Mouse (Mus musculus): Measurements from ENCODE around the gene Slc39a5. TPM values are rescaled to one million over a fixed set of nuclear protein-coding genes. Genes with fewer than 3 reads are reported as not detected.

Gene Slc39a5
- polyA plus RNA-seq, 1 experiment from 2014 or later = 75.1 TPM

DNA sequence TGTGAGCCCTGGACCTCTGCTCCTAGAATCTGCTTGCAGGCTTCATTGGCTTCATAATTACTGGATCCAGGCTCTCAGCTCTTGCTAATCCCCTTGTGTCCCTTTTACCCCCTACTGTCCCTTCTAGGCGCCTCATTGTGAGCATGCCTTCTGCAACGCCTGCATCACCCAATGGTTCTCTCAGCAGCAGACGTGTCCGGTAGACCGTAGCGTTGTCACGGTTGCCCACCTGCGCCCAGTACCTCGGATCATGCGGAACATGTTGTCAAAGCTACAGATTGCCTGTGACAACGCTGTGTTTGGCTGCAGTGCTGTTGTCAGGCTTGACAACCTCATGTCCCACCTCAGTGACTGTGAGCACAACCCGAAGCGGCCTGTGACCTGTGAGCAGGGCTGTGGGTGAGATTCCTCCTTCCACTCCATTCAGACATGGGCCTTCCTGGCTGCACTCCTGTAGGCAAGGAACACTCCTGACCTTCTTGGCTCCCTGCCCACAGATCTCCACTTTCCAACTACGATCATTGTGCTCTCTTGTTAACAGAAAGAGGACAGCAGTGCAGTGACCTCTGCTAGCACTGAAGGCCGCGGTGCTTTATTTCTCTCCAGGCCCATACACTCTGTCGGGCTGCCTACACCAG, 34.3 kb upstream of the Slc39a5 start:
- WGBS = 47% methylated on average over 17 of the region's 17 CpGs
- Histone ChIP-seq H3K9ac (replicated peaks; ENCODE audit: low read length) (no peak overlapping the region; the same call in 1 of the 2 replicates), H3K9me3 (ENCODE audit: low read length) (no peaks in the 10 kb centered on the region), H3K27me3 (ENCODE audit: insufficient read depth, low read length) (no peaks in the 10 kb centered on the region), H3K27ac (ENCODE audit: low read length) (peak overlapping the region; percentile 59), H3K4me2 (replicated peaks; ENCODE audit: low read depth, low read length) (no peak overlapping the region), H3K4me3 (ENCODE audit: low read length) (no peak overlapping the region), H3K4me1 (ENCODE audit: insufficient read depth, low read length) (peaks cover 58% of the 10 kb centered on the region), H3K36me3 (ENCODE audit: insufficient read depth, low read length) (peaks cover 55% of the 10 kb centered on the region)
- peak; percentile 86 for ATAC-seq (ENCODE audit: low FRiP score, low TSS enrichment)

DNA sequence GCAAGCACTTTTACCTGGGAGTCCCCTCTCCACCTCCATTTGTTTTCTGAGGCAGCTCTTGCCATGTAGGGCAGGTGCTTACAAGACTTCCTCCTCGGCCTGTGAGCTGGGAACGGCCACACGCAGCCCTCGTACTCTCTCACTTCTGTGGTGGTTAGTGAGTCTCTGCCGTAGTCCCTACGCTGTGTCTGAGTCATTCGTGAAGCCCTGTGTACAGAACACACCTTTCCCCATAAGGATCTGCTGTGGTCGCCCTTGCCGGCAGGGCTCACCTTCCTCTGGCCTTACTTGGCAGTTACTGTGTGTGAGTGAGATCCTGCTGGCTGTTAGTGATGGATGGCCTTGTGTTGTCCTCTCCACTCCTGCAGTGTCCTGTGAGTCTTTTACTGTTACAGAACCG, 33.7 kb upstream of the Slc39a5 start:
- Histone ChIP-seq H3K4me3 (ENCODE audit: low read length) (no peak overlapping the region), H3K27me3 (ENCODE audit: insufficient read depth, low read length) (no peaks in the 10 kb centered on the region), H3K9me3 (ENCODE audit: low read length) (no peaks in the 10 kb centered on the region), H3K27ac (ENCODE audit: low read length) (peak overlapping the region; percentile 59), H3K9ac (replicated peaks; ENCODE audit: low read length) (no peak overlapping the region), H3K4me1 (ENCODE audit: insufficient read depth, low read length) (peaks cover 52% of the 10 kb centered on the region), H3K36me3 (ENCODE audit: insufficient read depth, low read length) (peaks cover 56% of the 10 kb centered on the region), H3K4me2 (replicated peaks; ENCODE audit: low read depth, low read length) (no peak overlapping the region)
- ATAC-seq (ENCODE audit: low FRiP score, low TSS enrichment) = no peak
- WGBS = 62% methylated on average over 10 of the region's 10 CpGs

DNA sequence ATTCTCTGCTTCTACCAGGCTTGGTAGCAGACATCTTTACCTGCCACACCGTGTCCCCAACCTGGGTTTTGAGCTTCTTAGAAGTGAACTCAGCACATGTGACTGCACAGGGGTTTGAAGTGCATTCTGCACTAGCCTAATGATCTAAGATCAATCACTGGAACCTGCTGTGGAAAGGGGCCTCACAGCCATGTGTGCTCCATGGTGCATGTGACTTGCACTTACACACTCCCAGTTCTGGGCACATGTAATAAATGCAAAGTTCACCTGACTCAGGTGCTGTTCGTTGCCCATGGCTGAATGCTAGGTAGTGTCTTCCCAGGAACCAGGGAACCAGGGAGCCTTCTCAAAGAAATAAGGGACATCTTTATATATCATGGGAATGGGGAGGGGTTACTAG, 32.4 kb upstream of the Slc39a5 start:
- H3K27ac ChIP-seq (ENCODE audit: low read length) = no peak overlapping the region
- no peak overlapping the region for H3K4me3 ChIP-seq (ENCODE audit: low read length)
- no peak overlapping the region for H3K4me2 ChIP-seq (replicated peaks; ENCODE audit: low read depth, low read length)
- H3K9ac ChIP-seq (replicated peaks; ENCODE audit: low read length) = no peak overlapping the region
- no peaks in the 10 kb centered on the region for H3K9me3 ChIP-seq (ENCODE audit: low read length)
- no peaks in the 10 kb centered on the region for H3K27me3 ChIP-seq (ENCODE audit: insufficient read depth, low read length)
- peaks cover 39% of the 10 kb centered on the region for H3K4me1 ChIP-seq (ENCODE audit: insufficient read depth, low read length)
- no peak for ATAC-seq (ENCODE audit: low FRiP score, low TSS enrichment)
- H3K36me3 ChIP-seq (ENCODE audit: insufficient read depth, low read length) = peaks cover 61% of the 10 kb centered on the region
- 72% methylated on average over 2 of the region's 2 CpGs for WGBS

DNA sequence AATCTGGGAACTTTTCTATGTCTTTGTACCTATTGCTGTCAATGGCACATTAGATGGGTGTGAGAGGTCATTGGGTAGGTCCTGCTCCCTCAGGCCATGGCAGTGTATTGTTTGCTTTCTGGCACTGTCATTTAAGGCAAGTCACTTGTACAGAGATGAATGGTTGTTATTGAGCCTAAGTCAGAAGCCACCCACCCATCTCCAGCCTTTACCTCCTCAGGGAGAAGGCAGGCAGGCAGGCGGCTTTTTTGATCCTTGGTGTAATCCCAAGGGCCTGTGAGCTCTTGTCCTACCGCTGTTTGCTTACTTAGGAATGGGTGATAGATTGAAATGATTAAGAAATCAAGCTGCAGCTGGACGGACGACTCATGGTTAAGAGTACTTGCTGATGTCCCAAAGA, 28.4 kb upstream of the Slc39a5 start:
- 95% methylated on average over 4 of the region's 4 CpGs for WGBS
- H3K36me3 ChIP-seq (ENCODE audit: insufficient read depth, low read length) = peaks cover 33% of the 10 kb centered on the region
- H3K27ac ChIP-seq (ENCODE audit: low read length) = no peak overlapping the region
- no peak overlapping the region for H3K9ac ChIP-seq (replicated peaks; ENCODE audit: low read length)
- H3K4me1 ChIP-seq (ENCODE audit: insufficient read depth, low read length) = peaks cover 17% of the 10 kb centered on the region
- no peaks in the 10 kb centered on the region for H3K9me3 ChIP-seq (ENCODE audit: low read length)
- no peaks in the 10 kb centered on the region for H3K27me3 ChIP-seq (ENCODE audit: insufficient read depth, low read length)
- H3K4me2 ChIP-seq (replicated peaks; ENCODE audit: low read depth, low read length) = no peak overlapping the region
- ATAC-seq (ENCODE audit: low FRiP score, low TSS enrichment) = no peak
- H3K4me3 ChIP-seq (ENCODE audit: low read length) = no peak overlapping the region

DNA sequence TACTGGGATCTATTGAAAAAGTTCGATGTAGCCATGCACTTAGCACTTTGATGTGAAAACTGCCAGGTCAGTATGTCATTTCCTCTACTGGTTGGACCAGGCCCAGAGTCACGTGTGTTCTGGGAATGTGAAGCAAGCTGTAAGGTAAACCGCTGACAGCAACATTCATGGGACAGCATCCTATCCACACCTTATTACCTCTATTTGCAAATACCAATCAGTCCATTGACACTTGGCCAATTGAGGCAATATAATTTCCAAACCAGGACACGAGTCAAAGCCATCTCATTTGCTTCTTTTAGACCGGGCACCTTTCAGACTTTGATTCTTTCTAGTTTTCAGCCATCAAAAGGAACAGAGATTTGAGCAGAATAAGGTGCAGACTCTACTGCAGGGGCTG, 28.0 kb upstream of the Slc39a5 start:
- 82% methylated on average over 5 of the region's 5 CpGs for WGBS
- Histone ChIP-seq H3K4me3 (ENCODE audit: low read length) (no peak overlapping the region), H3K4me1 (ENCODE audit: insufficient read depth, low read length) (peaks cover 15% of the 10 kb centered on the region; the same call in 1 of the 2 replicates), H3K9ac (replicated peaks; ENCODE audit: low read length) (no peak overlapping the region), H3K27me3 (ENCODE audit: insufficient read depth, low read length) (no peaks in the 10 kb centered on the region), H3K27ac (ENCODE audit: low read length) (no peak overlapping the region), H3K9me3 (ENCODE audit: low read length) (no peaks in the 10 kb centered on the region), H3K36me3 (ENCODE audit: insufficient read depth, low read length) (peaks cover 34% of the 10 kb centered on the region), H3K4me2 (replicated peaks; ENCODE audit: low read depth, low read length) (no peak overlapping the region)
- ATAC-seq (ENCODE audit: low FRiP score, low TSS enrichment) = no peak

DNA sequence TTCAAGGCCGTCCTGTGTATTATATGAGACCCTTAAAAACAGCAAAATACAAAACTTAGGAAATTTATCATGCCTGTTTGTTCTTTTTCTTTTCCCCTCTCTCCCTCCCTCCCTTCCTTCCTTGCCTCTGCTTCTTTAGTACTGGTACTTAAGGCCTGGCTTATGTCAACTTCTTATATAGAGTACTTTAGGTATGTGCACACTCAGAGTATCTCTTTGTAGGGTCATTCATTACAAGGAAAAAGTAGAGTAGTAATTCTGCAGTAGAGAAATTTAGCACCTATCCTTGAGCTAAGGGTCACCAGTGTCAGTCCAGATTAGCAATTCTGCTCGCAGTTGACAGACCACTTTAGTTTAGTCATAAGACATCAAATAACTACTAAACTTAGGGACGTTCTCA, 24.2 kb upstream of the Slc39a5 start:
- H3K4me1 ChIP-seq (ENCODE audit: insufficient read depth, low read length) = peaks cover 9% of the 10 kb centered on the region; the same call in 1 of the 2 replicates
- H3K27me3 ChIP-seq (ENCODE audit: insufficient read depth, low read length) = no peaks in the 10 kb centered on the region
- H3K9ac ChIP-seq (replicated peaks; ENCODE audit: low read length) = no peak overlapping the region
- no peaks in the 10 kb centered on the region for H3K9me3 ChIP-seq (ENCODE audit: low read length)
- no peak overlapping the region for H3K4me3 ChIP-seq (ENCODE audit: low read length)
- H3K27ac ChIP-seq (ENCODE audit: low read length) = peak overlapping the region; percentile 76; the same call in 1 of the 2 replicates
- ATAC-seq (ENCODE audit: low FRiP score, low TSS enrichment) = no peak
- peaks cover 39% of the 10 kb centered on the region for H3K36me3 ChIP-seq (ENCODE audit: insufficient read depth, low read length)
- whole genome bisulfite sequencing = 60% methylated on average over 3 of the region's 3 CpGs
- no peak overlapping the region for H3K4me2 ChIP-seq (replicated peaks; ENCODE audit: low read depth, low read length)

DNA sequence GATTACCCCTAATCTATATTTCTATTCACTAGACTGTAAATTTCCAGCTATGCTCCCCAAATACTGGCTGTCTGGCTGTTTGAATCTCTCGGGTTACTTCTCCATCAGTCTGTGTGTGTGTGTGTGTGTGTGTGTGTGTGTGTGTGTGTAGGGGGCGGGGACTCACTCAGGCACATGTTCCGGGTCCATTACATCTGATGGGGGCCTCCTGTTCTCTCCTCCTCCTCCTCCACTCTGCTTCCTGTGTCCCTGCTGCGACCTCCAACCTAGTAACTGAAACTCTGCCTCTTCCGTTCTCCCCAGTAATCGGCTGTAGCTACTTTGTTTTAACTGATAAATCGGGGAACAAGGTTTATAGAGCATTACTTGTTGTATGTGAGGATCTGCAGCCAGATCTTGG, 23.6 kb upstream of the Slc39a5 start:
- Histone ChIP-seq H3K9me3 (ENCODE audit: low read length) (no peaks in the 10 kb centered on the region), H3K27ac (ENCODE audit: low read length) (peak overlapping the region; percentile 76; the same call in 1 of the 2 replicates), H3K4me1 (ENCODE audit: insufficient read depth, low read length) (peaks cover 9% of the 10 kb centered on the region; the same call in 1 of the 2 replicates), H3K9ac (replicated peaks; ENCODE audit: low read length) (peak overlapping the region; percentile 28; the same call in 1 of the 2 replicates), H3K27me3 (ENCODE audit: insufficient read depth, low read length) (no peaks in the 10 kb centered on the region), H3K4me2 (replicated peaks; ENCODE audit: low read depth, low read length) (peak overlapping the region; percentile 9; the same call in 1 of the 2 replicates), H3K4me3 (ENCODE audit: low read length) (no peak overlapping the region), H3K36me3 (ENCODE audit: insufficient read depth, low read length) (peaks cover 35% of the 10 kb centered on the region)
- 4% methylated on average over 7 of the region's 7 CpGs for WGBS
- ATAC-seq (ENCODE audit: low FRiP score, low TSS enrichment) = peak; percentile 89

DNA sequence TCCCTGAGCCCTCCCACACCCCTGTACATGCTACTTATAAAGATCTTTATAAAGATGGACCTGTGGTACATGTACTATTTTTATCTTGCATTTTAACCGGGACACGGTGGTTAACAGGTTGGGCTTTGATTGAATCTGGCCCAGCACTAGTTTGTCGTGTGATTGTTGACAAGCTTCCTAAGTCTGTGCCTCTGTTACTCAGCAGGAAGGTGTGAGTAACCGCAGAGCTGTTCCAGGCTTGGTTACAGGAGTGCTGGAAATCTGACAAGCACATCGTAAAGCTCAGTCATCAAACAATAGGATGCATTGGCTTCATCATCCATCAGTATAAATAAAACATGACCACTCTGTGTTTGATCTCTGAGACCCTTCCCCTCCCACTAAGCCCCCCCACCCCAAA, 21.4 kb upstream of the Slc39a5 start:
- Histone ChIP-seq H3K4me2 (replicated peaks; ENCODE audit: low read depth, low read length) (no peak overlapping the region), H3K27me3 (ENCODE audit: insufficient read depth, low read length) (no peaks in the 10 kb centered on the region), H3K36me3 (ENCODE audit: insufficient read depth, low read length) (peaks cover 43% of the 10 kb centered on the region), H3K4me1 (ENCODE audit: insufficient read depth, low read length) (peaks cover 9% of the 10 kb centered on the region; the same call in 1 of the 2 replicates), H3K4me3 (ENCODE audit: low read length) (no peak overlapping the region), H3K9ac (replicated peaks; ENCODE audit: low read length) (no peak overlapping the region), H3K27ac (ENCODE audit: low read length) (no peak overlapping the region), H3K9me3 (ENCODE audit: low read length) (no peaks in the 10 kb centered on the region)
- whole genome bisulfite sequencing = 69% methylated on average over 5 of the region's 5 CpGs
- ATAC-seq (ENCODE audit: low FRiP score, low TSS enrichment) = no peak

DNA sequence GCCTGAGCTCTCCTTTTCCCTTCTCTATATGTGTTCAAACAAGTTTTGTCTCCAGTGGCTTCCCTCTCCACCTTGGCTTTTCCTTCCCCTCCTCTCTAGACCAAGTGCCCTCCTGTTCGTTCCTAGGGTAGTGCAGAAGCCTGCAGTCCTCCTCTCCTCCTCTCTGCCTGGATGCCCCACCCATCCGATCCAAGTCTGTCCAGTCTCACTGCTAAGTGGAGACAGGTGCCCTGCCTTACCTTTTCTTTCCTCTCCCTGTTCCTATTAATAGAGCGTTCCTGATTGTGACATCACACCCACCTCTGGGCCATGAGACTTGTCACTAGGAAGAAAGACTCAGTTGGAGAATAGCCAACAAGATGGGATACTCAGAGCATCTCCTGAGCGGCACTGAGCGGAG, 13.8 kb upstream of the Slc39a5 start:
- Histone ChIP-seq H3K9ac (replicated peaks; ENCODE audit: low read length) (no peak overlapping the region), H3K4me3 (ENCODE audit: low read length) (no peak overlapping the region), H3K4me2 (replicated peaks; ENCODE audit: low read depth, low read length) (no peak overlapping the region), H3K4me1 (ENCODE audit: insufficient read depth, low read length) (peaks cover 26% of the 10 kb centered on the region), H3K27me3 (ENCODE audit: insufficient read depth, low read length) (no peaks in the 10 kb centered on the region), H3K36me3 (ENCODE audit: insufficient read depth, low read length) (peaks cover 47% of the 10 kb centered on the region), H3K27ac (ENCODE audit: low read length) (no peak overlapping the region), H3K9me3 (ENCODE audit: low read length) (no peaks in the 10 kb centered on the region)
- no peak for ATAC-seq (ENCODE audit: low FRiP score, low TSS enrichment)
- 92% methylated on average over 5 of the region's 5 CpGs for WGBS

DNA sequence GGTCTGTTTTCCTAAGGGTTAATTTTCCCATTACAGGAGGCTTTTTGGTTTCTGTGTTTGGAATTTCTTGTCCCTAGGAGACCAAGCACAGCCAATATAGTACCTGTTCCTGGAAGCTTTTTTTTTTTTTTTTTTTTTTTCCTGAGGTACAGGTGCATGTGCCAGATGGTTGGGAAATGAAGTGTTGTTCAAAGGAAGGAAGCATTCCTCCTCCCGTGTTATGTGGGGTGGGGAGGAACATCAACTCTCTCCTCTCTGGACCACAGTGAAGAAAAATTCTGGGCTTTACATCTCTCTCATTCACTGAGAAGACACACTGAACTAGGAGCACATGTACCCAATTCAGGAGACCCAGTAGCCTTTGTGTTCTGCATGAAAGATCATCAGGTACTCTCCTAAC, 12.0 kb upstream of the Slc39a5 start:
- peaks cover 32% of the 10 kb centered on the region for H3K4me1 ChIP-seq (ENCODE audit: insufficient read depth, low read length)

More for the DNA sequence above, 12.0 kb upstream of the Slc39a5 start:
- Histone ChIP-seq H3K4me2 (replicated peaks; ENCODE audit: low read depth, low read length) (peak overlapping the region; percentile 94), H3K36me3 (ENCODE audit: insufficient read depth, low read length) (peaks cover 31% of the 10 kb centered on the region), H3K9me3 (ENCODE audit: low read length) (no peaks in the 10 kb centered on the region), H3K4me3 (ENCODE audit: low read length) (peak overlapping the region; percentile 99), H3K27me3 (ENCODE audit: insufficient read depth, low read length) (no peaks in the 10 kb centered on the region), H3K9ac (replicated peaks; ENCODE audit: low read length) (peak overlapping the region; percentile 39; the same call in 1 of the 2 replicates), H3K27ac (ENCODE audit: low read length) (no peak overlapping the region)
- ATAC-seq (ENCODE audit: low FRiP score, low TSS enrichment) = no peak
- WGBS = 28% methylated on average over 1 of the region's 1 CpGs

All from kidney, embryonic 16.5 days (tissue).